In genomic region chr10:64030901-64031300, GRCm38 (mm10) we compare ENCODE assay signal across 20 mouse cellular contexts. TPM values are rescaled to one million over a fixed set of nuclear protein-coding genes. Genes with fewer than 3 reads are reported as not detected.
DNase-seq lines count a peak whose midpoint lies in the region; ATAC-seq lines count a peak whose summit lies in the region.
"Had no signal": no experiment of that assay in that cellular context is flagged by ENCODE, and none has a peak within 500 bp of the region (broad histone marks: within the 10 kb centered on the region; RNA-seq: fewer than 3 reads in every experiment).

No protein-coding gene starts in this region.

- H3K4me3 ChIP-seq in liver, embryonic 11.5 days (ENCODE audit: low read depth, low read length) = no peak overlapping the region
- H3K4me3 ChIP-seq: forebrain, embryonic 10.5 days; forebrain, embryonic 13.5 days; gastrocnemius, adult 2 months; hindbrain, embryonic 12.5 days; hindbrain, embryonic 15.5 days had no signal

- DNase-seq in cerebellum, adult 11-12 months = peak; percentile 48
- DNase-seq in cerebellum, adult 8-10 months = no peak
- DNase-seq in cerebellum, adult 9-10 months = peak; percentile 64
- DNase-seq in cerebellum, adult 11 months = no peak
- peak; percentile 46 to 50 for DNase-seq in cerebellum, postnatal 36 days
- no peak for DNase-seq in liver, embryonic 11.5 days (ENCODE audit: low spot score)
- DNase-seq: adrenal gland, adult 8-10 months; adrenal gland, postnatal 25 days; gastrocnemius, adult 2 months; gastrocnemius, postnatal 14 days; heart, adult 11 months; kidney, adult 2 months had no signal

- no peaks in the 10 kb centered on the region for H3K9me3 ChIP-seq in liver, embryonic 11.5 days (ENCODE audit: control insufficient read depth, low read length)
- H3K9me3 ChIP-seq: forebrain, embryonic 10.5 days; forebrain, embryonic 13.5 days; hindbrain, embryonic 12.5 days; hindbrain, embryonic 15.5 days had no signal

- H3K9ac ChIP-seq in liver, embryonic 11.5 days (ENCODE audit: low read depth, low read length) = no peak overlapping the region
- H3K9ac ChIP-seq: forebrain, embryonic 13.5 days; hindbrain, embryonic 12.5 days; hindbrain, embryonic 15.5 days had no signal

- no peaks in the 10 kb centered on the region for H3K36me3 ChIP-seq in liver, embryonic 11.5 days (ENCODE audit: control insufficient read depth, insufficient read depth, low read length)
- H3K36me3 ChIP-seq: forebrain, embryonic 10.5 days; hindbrain, embryonic 12.5 days; hindbrain, embryonic 15.5 days had no signal

- H3K27me3 ChIP-seq in liver, embryonic 11.5 days (replicated peaks; ENCODE audit: control insufficient read depth, insufficient read depth, low read length) = no peaks in the 10 kb centered on the region
- H3K27me3 ChIP-seq: forebrain, embryonic 13.5 days; hindbrain, embryonic 12.5 days; hindbrain, embryonic 15.5 days had no signal

- no peak overlapping the region for H3K4me2 ChIP-seq in liver, embryonic 11.5 days
- H3K4me2 ChIP-seq: forebrain, embryonic 13.5 days; heart, embryonic 11.5 days; hindbrain, embryonic 12.5 days; hindbrain, embryonic 15.5 days had no signal

- ATAC-seq in liver, embryonic 11.5 days (replicated peaks; ENCODE audit: low FRiP score) = no peak
- ATAC-seq: activated CD4-positive, CD25-positive, alpha-beta regulatory T cell, adult 4 months; forebrain, embryonic 13.5 days; forebrain, embryonic 16.5 days; intestine, postnatal 0 days had no signal

- no peak overlapping the region for H3K27ac ChIP-seq in liver, embryonic 11.5 days (ENCODE audit: low read depth, low read length)
- H3K27ac ChIP-seq: forebrain, embryonic 10.5 days; forebrain, embryonic 13.5 days; gastrocnemius, adult 2 months; hindbrain, embryonic 12.5 days; hindbrain, embryonic 15.5 days had no signal

- no peaks in the 10 kb centered on the region for H3K4me1 ChIP-seq in liver, embryonic 11.5 days (replicated peaks; ENCODE audit: control insufficient read depth, insufficient read depth, low read length)
- H3K4me1 ChIP-seq: forebrain, embryonic 10.5 days; hindbrain, embryonic 12.5 days had no signal

RNA-seq across cellular contexts. Expression of gene Lrrtm3, which starts 59.2 kb away (rescaled TPM):
- polyA plus RNA-seq in liver, embryonic 11.5 days (2014; fragmentation: Nextera tagmentation; extraction: Ambion mirVana) = 0.43 and 0.52 TPM in 2 replicates
- polyA plus RNA-seq: activated CD4-positive, CD25-positive, alpha-beta regulatory T cell, adult 4 months; kidney, adult 2 months had no signal

Comparison
In these comparisons a context has a peak if more than half of its experiments do, and no peak if none do; other contexts are left out.
1. DNase-seq: peak in cerebellum, adult 11-12 months (single experiment), cerebellum, adult 9-10 months (single experiment) and cerebellum, postnatal 36 days (2 of 2); none in cerebellum, adult 8-10 months (single experiment), cerebellum, adult 11 months (single experiment) and liver, embryonic 11.5 days (single experiment).